Comparison of ENCODE assay signal across 8 mouse cellular contexts in the genomic region with DNA sequence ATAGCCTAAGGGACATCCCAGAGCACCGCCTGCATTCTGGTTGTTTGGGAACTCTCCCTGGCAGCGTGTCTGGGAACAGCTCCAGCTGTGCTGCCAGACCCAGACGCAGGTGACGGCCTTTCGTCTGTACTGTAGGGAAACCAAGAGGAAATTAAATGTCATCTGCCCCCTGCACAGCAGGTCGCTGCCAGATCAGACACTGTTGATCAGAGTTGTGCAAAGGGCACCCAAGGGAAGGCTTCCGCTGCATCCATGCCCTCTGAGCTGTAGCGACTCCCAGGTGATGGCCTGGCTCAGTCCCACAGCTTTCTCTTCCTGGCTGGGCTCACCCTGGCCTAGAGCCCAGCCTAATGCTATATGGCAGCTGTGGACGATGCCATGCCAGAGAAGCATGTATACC. TPM values are rescaled to one million over a fixed set of nuclear protein-coding genes. Genes with fewer than 3 reads are reported as not detected.
DNase-seq lines count a peak whose midpoint lies in the region; ATAC-seq lines count a peak whose summit lies in the region.

No protein-coding gene starts in this region.

- 0 out of 2 replicates have a peak overlapping the region, but pooled peaks have one; percentile 15 for H3K27ac ChIP-seq in forebrain, embryonic 15.5 days (replicated peaks)
- no peak overlapping the region for H3K27ac ChIP-seq in forebrain, embryonic 11.5 days (ENCODE audit: low read depth, low read length)
- peak overlapping the region; percentile 27 for H3K27ac ChIP-seq in midbrain, embryonic 15.5 days
- no peak overlapping the region for H3K27ac ChIP-seq in midbrain, embryonic 13.5 days
- H3K27ac ChIP-seq in embryonic facial prominence, embryonic 11.5 days (replicated peaks; ENCODE audit: low read depth, low read length) = 0 out of 2 replicates have a peak overlapping the region, but pooled peaks have one; percentile 13
- H3K27ac ChIP-seq in limb, embryonic 13.5 days = peak overlapping the region; percentile 80

- no peaks in the 10 kb centered on the region for H3K36me3 ChIP-seq in forebrain, embryonic 15.5 days
- no peaks in the 10 kb centered on the region for H3K36me3 ChIP-seq in forebrain, embryonic 11.5 days (ENCODE audit: control insufficient read depth, insufficient read depth, low read length)
- H3K36me3 ChIP-seq in midbrain, embryonic 15.5 days (replicated peaks) = peaks cover 6% of the 10 kb centered on the region; the same call in 1 of the 2 replicates
- H3K36me3 ChIP-seq in midbrain, embryonic 13.5 days = peaks cover 36% of the 10 kb centered on the region
- no peaks in the 10 kb centered on the region for H3K36me3 ChIP-seq in embryonic facial prominence, embryonic 11.5 days (replicated peaks; ENCODE audit: control insufficient read depth, insufficient read depth, low read depth, low read length)
- peaks cover 49% of the 10 kb centered on the region for H3K36me3 ChIP-seq in limb, embryonic 13.5 days

- WGBS in forebrain, embryonic 15.5 days = 64% methylated on average over 9 of the region's 9 CpGs
- 87% methylated on average over 9 of the region's 9 CpGs for whole genome bisulfite sequencing in forebrain, embryonic 11.5 days
- WGBS in midbrain, embryonic 15.5 days = 70% methylated on average over 9 of the region's 9 CpGs
- WGBS in midbrain, embryonic 13.5 days = 76% methylated on average over 9 of the region's 9 CpGs
- WGBS in embryonic facial prominence, embryonic 11.5 days = 67% methylated on average over 9 of the region's 9 CpGs
- 32% methylated on average over 9 of the region's 9 CpGs for WGBS in limb, embryonic 13.5 days

- 0 out of 2 replicates have a peak, but pooled peaks have one; percentile 41 for ATAC-seq in forebrain, embryonic 15.5 days (replicated peaks)
- ATAC-seq in forebrain, embryonic 11.5 days (replicated peaks; ENCODE audit: low FRiP score) = no peak
- ATAC-seq in midbrain, embryonic 15.5 days (replicated peaks) = no peak
- no peak for ATAC-seq in midbrain, embryonic 13.5 days
- ATAC-seq in embryonic facial prominence, embryonic 11.5 days (replicated peaks; ENCODE audit: insufficient number of reproducible peaks, low FRiP score, low TSS enrichment, low read depth) = no peak
- no peak for ATAC-seq in limb, embryonic 13.5 days (ENCODE audit: low FRiP score, low read depth)
- no peak for ATAC-seq in activated CD4-positive, CD25-positive, alpha-beta regulatory T cell, adult 4 months

- no peak overlapping the region for H3K4me3 ChIP-seq in forebrain, embryonic 15.5 days
- no peak overlapping the region for H3K4me3 ChIP-seq in forebrain, embryonic 11.5 days (ENCODE audit: low read depth, low read length)
- H3K4me3 ChIP-seq in midbrain, embryonic 15.5 days = no peak overlapping the region
- H3K4me3 ChIP-seq in midbrain, embryonic 13.5 days (replicated peaks) = no peak overlapping the region
- H3K4me3 ChIP-seq in embryonic facial prominence, embryonic 11.5 days (ENCODE audit: low read depth, low read length) = no peak overlapping the region
- H3K4me3 ChIP-seq in limb, embryonic 13.5 days = no peak overlapping the region

- DNase-seq in forebrain, embryonic 11.5 days (ENCODE audit: low spot score) = no peak
- no peak for DNase-seq in embryonic facial prominence, embryonic 11.5 days (ENCODE audit: low spot score)
- no peak for DNase-seq in left cerebral cortex, adult 9 months (ENCODE audit: low spot score in 2 of 2)

- no peaks in the 10 kb centered on the region for H3K27me3 ChIP-seq in forebrain, embryonic 15.5 days
- H3K27me3 ChIP-seq in forebrain, embryonic 11.5 days (ENCODE audit: control insufficient read depth, insufficient read depth, low read length) = no peaks in the 10 kb centered on the region
- H3K27me3 ChIP-seq in midbrain, embryonic 15.5 days (replicated peaks) = no peaks in the 10 kb centered on the region
- H3K27me3 ChIP-seq in midbrain, embryonic 13.5 days = no peaks in the 10 kb centered on the region
- no peaks in the 10 kb centered on the region for H3K27me3 ChIP-seq in embryonic facial prominence, embryonic 11.5 days (ENCODE audit: control insufficient read depth, insufficient read depth, low read length)
- H3K27me3 ChIP-seq in limb, embryonic 13.5 days = no peaks in the 10 kb centered on the region

- no peak overlapping the region for H3K9ac ChIP-seq in forebrain, embryonic 15.5 days (replicated peaks)
- H3K9ac ChIP-seq in forebrain, embryonic 11.5 days (ENCODE audit: low read length) = no peak overlapping the region
- H3K9ac ChIP-seq in midbrain, embryonic 15.5 days = no peak overlapping the region
- no peak overlapping the region for H3K9ac ChIP-seq in midbrain, embryonic 13.5 days (replicated peaks)
- H3K9ac ChIP-seq in embryonic facial prominence, embryonic 11.5 days (replicated peaks; ENCODE audit: low read length) = no peak overlapping the region
- H3K9ac ChIP-seq in limb, embryonic 13.5 days = no peak overlapping the region

- H3K4me2 ChIP-seq in forebrain, embryonic 15.5 days (replicated peaks) = no peak overlapping the region
- no peak overlapping the region for H3K4me2 ChIP-seq in forebrain, embryonic 11.5 days (ENCODE audit: low read depth, low read length, severe bottlenecking)
- H3K4me2 ChIP-seq in midbrain, embryonic 15.5 days = no peak overlapping the region
- H3K4me2 ChIP-seq in midbrain, embryonic 13.5 days (replicated peaks) = no peak overlapping the region
- no peak overlapping the region for H3K4me2 ChIP-seq in embryonic facial prominence, embryonic 11.5 days (ENCODE audit: low read depth, low read length)
- no peak overlapping the region for H3K4me2 ChIP-seq in limb, embryonic 13.5 days (replicated peaks)

- H3K9me3 ChIP-seq in forebrain, embryonic 15.5 days = no peaks in the 10 kb centered on the region
- H3K9me3 ChIP-seq in forebrain, embryonic 11.5 days (ENCODE audit: control insufficient read depth, low read length) = no peaks in the 10 kb centered on the region
- H3K9me3 ChIP-seq in midbrain, embryonic 15.5 days = no peaks in the 10 kb centered on the region
- no peaks in the 10 kb centered on the region for H3K9me3 ChIP-seq in midbrain, embryonic 13.5 days
- H3K9me3 ChIP-seq in embryonic facial prominence, embryonic 11.5 days (replicated peaks; ENCODE audit: control insufficient read depth, low read length) = no peaks in the 10 kb centered on the region
- no peaks in the 10 kb centered on the region for H3K9me3 ChIP-seq in limb, embryonic 13.5 days

- H3K4me1 ChIP-seq in forebrain, embryonic 15.5 days = peaks cover 21% of the 10 kb centered on the region
- H3K4me1 ChIP-seq in forebrain, embryonic 11.5 days (replicated peaks; ENCODE audit: control insufficient read depth, insufficient read depth, low read length) = no peaks in the 10 kb centered on the region
- H3K4me1 ChIP-seq in midbrain, embryonic 15.5 days = peaks cover 31% of the 10 kb centered on the region
- peaks cover 40% of the 10 kb centered on the region for H3K4me1 ChIP-seq in midbrain, embryonic 13.5 days (replicated peaks)
- H3K4me1 ChIP-seq in embryonic facial prominence, embryonic 11.5 days (ENCODE audit: control insufficient read depth, insufficient read depth, low read length) = no peaks in the 10 kb centered on the region; the same call in 1 of the 2 replicates
- peaks cover 62% of the 10 kb centered on the region for H3K4me1 ChIP-seq in limb, embryonic 13.5 days

RNA-seq across cellular contexts. Expression of a gene that starts 58.1 kb away (rescaled TPM):
- polyA plus RNA-seq in forebrain, embryonic 15.5 days (2015; fragmentation: Nextera tagmentation; extraction: Ambion mirVana) = 255 and 270 TPM in 2 replicates
- 146 TPM in 2 replicates for polyA plus RNA-seq in forebrain, embryonic 11.5 days (2014; fragmentation: Nextera tagmentation; extraction: Ambion mirVana)
- polyA plus RNA-seq in midbrain, embryonic 15.5 days (2015; fragmentation: Nextera tagmentation; extraction: Ambion mirVana) = 279 and 283 TPM in 2 replicates
- polyA plus RNA-seq in midbrain, embryonic 13.5 days (2015; fragmentation: Nextera tagmentation; extraction: Ambion mirVana) = 190 and 195 TPM in 2 replicates
- polyA plus RNA-seq in embryonic facial prominence, embryonic 11.5 days (2014; fragmentation: Nextera tagmentation; extraction: Ambion mirVana) = 112 and 142 TPM in 2 replicates
- polyA plus RNA-seq in limb, embryonic 13.5 days (2015; fragmentation: Nextera tagmentation; extraction: Ambion mirVana) = 178 and 181 TPM in 2 replicates
- 10 to 100 TPM; 40.9 to 47.1 TPM for polyA plus RNA-seq in activated CD4-positive, CD25-positive, alpha-beta regulatory T cell, adult 4 months (2017; shearing (Covaris generic))

Comparison
In these comparisons a context has a peak if more than half of its experiments do, and no peak if none do; other contexts are left out.
1. H3K27ac ChIP-seq: peak in forebrain, embryonic 15.5 days (single experiment), midbrain, embryonic 15.5 days (single experiment), embryonic facial prominence, embryonic 11.5 days (single experiment) and limb, embryonic 13.5 days (single experiment); none in forebrain, embryonic 11.5 days (single experiment) and midbrain, embryonic 13.5 days (single experiment).